Mouse (Mus musculus): ENCODE measurements around the gene Sec14l1. TPM values are rescaled to one million over a fixed set of nuclear protein-coding genes. Genes with fewer than 3 reads are reported as not detected.
A peak's percentile ranks its signal among the peaks of the same experiment; 100 is the strongest.

Sec14l1 gene
- polyA plus RNA-seq, 1 experiment from 2014 or later = 63.9 TPM

- Histone ChIP-seq H3K36me3 (replicated peaks) (no peaks in the 10 kb centered on the region), H3K9ac (no peak overlapping the region), H3K27me3 (replicated peaks) (no peaks in the 10 kb centered on the region), H3K27ac (no peak overlapping the region), H3K9me3 (no peaks in the 10 kb centered on the region), H3K4me3 (no peak overlapping the region), H3K4me2 (no peak overlapping the region), H3K4me1 (peaks cover 67% of the 10 kb centered on the region)
- 81% methylated on average over 17 of the region's 17 CpGs for WGBS
- no peak for ATAC-seq (replicated peaks)
These were observed 8.6 kb downstream of the Sec14l1 start for GRCm38 (mm10) chr11:117123418-117124085.

GRCm38 (mm10) chr11:117124539-117124938 lies 9.6 kb downstream of the Sec14l1 start:
- H3K4me1 ChIP-seq = peaks cover 65% of the 10 kb centered on the region
- H3K27me3 ChIP-seq (replicated peaks) = no peaks in the 10 kb centered on the region
- ATAC-seq (replicated peaks) = no peak

GRCm38 (mm10) chr11:117127250-117127837 lies 12.4 kb downstream of the Sec14l1 start:
- WGBS = 53% methylated on average over 13 of the region's 13 CpGs
- no peaks in the 10 kb centered on the region for H3K27me3 ChIP-seq (replicated peaks)

More at GRCm38 (mm10) chr11:117124539-117124938, 9.6 kb downstream of the Sec14l1 start:
- Histone ChIP-seq H3K9ac (no peak overlapping the region), H3K9me3 (no peaks in the 10 kb centered on the region), H3K27ac (no peak overlapping the region), H3K4me3 (no peak overlapping the region), H3K4me2 (no peak overlapping the region), H3K36me3 (replicated peaks) (no peaks in the 10 kb centered on the region)
- WGBS = 73% methylated on average over 10 of the region's 10 CpGs

GRCm38 (mm10) chr11:117127931-117128548 lies 13.1 kb downstream of the Sec14l1 start:
- ATAC-seq (replicated peaks) = no peak
- H3K9ac ChIP-seq = no peak overlapping the region
- no peak overlapping the region for H3K4me2 ChIP-seq
- no peaks in the 10 kb centered on the region for H3K27me3 ChIP-seq (replicated peaks)
- peak overlapping the region; percentile 65 for H3K27ac ChIP-seq
- no peaks in the 10 kb centered on the region for H3K36me3 ChIP-seq (replicated peaks)
- H3K4me1 ChIP-seq = peaks cover 52% of the 10 kb centered on the region
- H3K4me3 ChIP-seq = no peak overlapping the region
- 25% methylated on average over 12 of the region's 12 CpGs for WGBS
- H3K9me3 ChIP-seq = no peaks in the 10 kb centered on the region

More at GRCm38 (mm10) chr11:117127250-117127837, 12.4 kb downstream of the Sec14l1 start:
- H3K4me1 ChIP-seq = peaks cover 56% of the 10 kb centered on the region
- H3K9ac ChIP-seq = no peak overlapping the region
- H3K36me3 ChIP-seq (replicated peaks) = no peaks in the 10 kb centered on the region
- no peak overlapping the region for H3K4me3 ChIP-seq
- H3K9me3 ChIP-seq = no peaks in the 10 kb centered on the region
- no peak overlapping the region for H3K4me2 ChIP-seq
- peak overlapping the region; percentile 65 for H3K27ac ChIP-seq
- no peak for ATAC-seq (replicated peaks)

GRCm38 (mm10) chr11:117129473-117129872 lies 14.5 kb downstream of the Sec14l1 start:
- Histone ChIP-seq H3K4me3 (no peak overlapping the region), H3K4me2 (no peak overlapping the region), H3K36me3 (replicated peaks) (no peaks in the 10 kb centered on the region), H3K4me1 (peaks cover 40% of the 10 kb centered on the region), H3K27me3 (replicated peaks) (no peaks in the 10 kb centered on the region), H3K9ac (no peak overlapping the region), H3K9me3 (no peaks in the 10 kb centered on the region), H3K27ac (no peak overlapping the region)
- 49% methylated on average over 11 of the region's 11 CpGs for WGBS
- ATAC-seq (replicated peaks) = no peak

- Histone ChIP-seq H3K9me3 (no peaks in the 10 kb centered on the region), H3K9ac (no peak overlapping the region), H3K4me3 (no peak overlapping the region), H3K36me3 (replicated peaks) (no peaks in the 10 kb centered on the region), H3K27ac (0 out of 2 replicates have a peak overlapping the region, but pooled peaks have one; percentile 26), H3K4me2 (no peak overlapping the region), H3K27me3 (replicated peaks) (no peaks in the 10 kb centered on the region), H3K4me1 (peaks cover 42% of the 10 kb centered on the region)
- 41% methylated on average over 8 of the region's 8 CpGs for WGBS
- no peak for ATAC-seq (replicated peaks)
These were observed 15.1 kb downstream of the Sec14l1 start for GRCm38 (mm10) chr11:117130068-117130467.

GRCm38 (mm10) chr11:117130888-117131287 lies 15.9 kb downstream of the Sec14l1 start:
- Histone ChIP-seq H3K9me3 (no peaks in the 10 kb centered on the region), H3K27ac (0 out of 2 replicates have a peak overlapping the region, but pooled peaks have one; percentile 26), H3K4me3 (no peak overlapping the region), H3K9ac (no peak overlapping the region), H3K27me3 (replicated peaks) (no peaks in the 10 kb centered on the region), H3K4me1 (peaks cover 50% of the 10 kb centered on the region), H3K4me2 (no peak overlapping the region), H3K36me3 (replicated peaks) (no peaks in the 10 kb centered on the region)
- 46% methylated on average over 5 of the region's 5 CpGs for whole genome bisulfite sequencing
- no peak for ATAC-seq (replicated peaks)

- H3K4me1 ChIP-seq = peaks cover 51% of the 10 kb centered on the region
- H3K9me3 ChIP-seq = no peaks in the 10 kb centered on the region
- no peak overlapping the region for H3K9ac ChIP-seq
- ATAC-seq (replicated peaks) = no peak
- no peak overlapping the region for H3K4me2 ChIP-seq
- WGBS = 96% methylated on average over 10 of the region's 10 CpGs
- no peaks in the 10 kb centered on the region for H3K36me3 ChIP-seq (replicated peaks)
- no peaks in the 10 kb centered on the region for H3K27me3 ChIP-seq (replicated peaks)
- no peak overlapping the region for H3K27ac ChIP-seq
- no peak overlapping the region for H3K4me3 ChIP-seq
These were observed 16.5 kb downstream of the Sec14l1 start for GRCm38 (mm10) chr11:117131450-117131849.

- WGBS = 64% methylated on average over 23 of the region's 23 CpGs
- no peak overlapping the region for H3K4me2 ChIP-seq
- no peak for ATAC-seq (replicated peaks)
These were observed 19.9 kb downstream of the Sec14l1 start for GRCm38 (mm10) chr11:117134776-117135387.

GRCm38 (mm10) chr11:117135457-117136290 lies 20.7 kb downstream of the Sec14l1 start:
- Histone ChIP-seq H3K4me2 (no peak overlapping the region), H3K27ac (0 out of 2 replicates have a peak overlapping the region, but pooled peaks have one; percentile 39), H3K9ac (no peak overlapping the region), H3K27me3 (replicated peaks) (no peaks in the 10 kb centered on the region), H3K4me3 (no peak overlapping the region), H3K9me3 (no peaks in the 10 kb centered on the region), H3K36me3 (replicated peaks) (no peaks in the 10 kb centered on the region), H3K4me1 (peaks cover 18% of the 10 kb centered on the region)
- WGBS = 26% methylated on average over 17 of the region's 17 CpGs
- no peak for ATAC-seq (replicated peaks)

More at GRCm38 (mm10) chr11:117134776-117135387, 19.9 kb downstream of the Sec14l1 start:
- Histone ChIP-seq H3K27me3 (replicated peaks) (no peaks in the 10 kb centered on the region), H3K9ac (no peak overlapping the region), H3K9me3 (no peaks in the 10 kb centered on the region), H3K36me3 (replicated peaks) (no peaks in the 10 kb centered on the region), H3K4me1 (peaks cover 26% of the 10 kb centered on the region), H3K4me3 (no peak overlapping the region), H3K27ac (no peak overlapping the region)

- peaks cover 6% of the 10 kb centered on the region; the same call in 1 of the 2 replicates for H3K36me3 ChIP-seq (replicated peaks)
- H3K27me3 ChIP-seq (replicated peaks) = no peaks in the 10 kb centered on the region
- no peak overlapping the region for H3K4me3 ChIP-seq
- 96% methylated on average over 14 of the region's 14 CpGs for WGBS
- no peak for ATAC-seq (replicated peaks)
- no peak overlapping the region for H3K9ac ChIP-seq
- H3K4me1 ChIP-seq = peaks cover 13% of the 10 kb centered on the region
- no peak overlapping the region for H3K4me2 ChIP-seq
- H3K27ac ChIP-seq = no peak overlapping the region
- no peaks in the 10 kb centered on the region for H3K9me3 ChIP-seq
These were observed 21.9 kb downstream of the Sec14l1 start for GRCm38 (mm10) chr11:117136880-117137279.
